Mouse (Mus musculus) CH12.LX (cell line): ENCODE data around the gene Rptor. TPM values are rescaled to one million over a fixed set of nuclear protein-coding genes. Genes with fewer than 3 reads are reported as not detected.

Source experiments
- DNase-seq: peaks from one replicate; pipeline ENCODE4 v3.0.0-alpha.2; 2013; ENCODE audit errors: extremely low read depth
- H3K27ac ChIP-seq: 2 replicates; pipeline ENCODE4 v1.5.1; 2012; ENCODE audit warnings: low read depth, mild to moderate bottlenecking, control low read depth, moderate library complexity; ENCODE audit not compliant: insufficient read depth
- H3K27me3 ChIP-seq: replicated peaks from 2 replicates; pipeline ENCODE3; 2012; ENCODE audit warnings: inconsistent platforms
- H3K36me3 ChIP-seq, 2 experiments: replicated peaks in 1 of 2; 2 replicates each; pipeline versions ENCODE3 to v1.6.1; 2012; ENCODE audit warnings: inconsistent platforms in 1 of 2, low read length in 1 of 2, mild to moderate bottlenecking in 1 of 2, mixed read lengths in 1 of 2, moderate library complexity in 1 of 2; ENCODE audit not compliant: control insufficient read depth in 1 of 2, insufficient read depth in 1 of 2
- H3K4me1 ChIP-seq, 2 experiments: 2 replicates each; pipeline ENCODE4 v1.6.1; 2012; ENCODE audit warnings: inconsistent platforms in 1 of 2, moderate library complexity in 1 of 2; ENCODE audit not compliant: insufficient read depth in 2 of 2, control insufficient read depth in 1 of 2
- H3K4me2 ChIP-seq: 2 replicates; pipeline ENCODE4 v1.6.1; 2012; ENCODE audit warnings: low read depth, mild to moderate bottlenecking, control low read depth; ENCODE audit not compliant: poor library complexity, insufficient read depth, severe bottlenecking
- H3K4me3 ChIP-seq, 3 experiments: fragments of 150-350 bp in 1 of 3; sonication (generic) in 1 of 3; replicated peaks in 1 of 3; 2 replicates each; pipeline versions ENCODE3 to v1.5.1; 2011 to 2012; ENCODE audit warnings: low read depth in 2 of 3, low read length in 2 of 3, mild to moderate bottlenecking in 2 of 3, moderate library complexity in 2 of 3, control low read depth in 1 of 3, improper control_type of control experiment in 1 of 3, inconsistent platforms in 1 of 3, mixed read lengths in 1 of 3; ENCODE audit not compliant: poor library complexity in 1 of 3
- H3K79me2 ChIP-seq: replicated peaks from 2 replicates; pipeline ENCODE4 v1.6.1; 2012; ENCODE audit warnings: mild to moderate bottlenecking, moderate library complexity; ENCODE audit not compliant: control insufficient read depth, poor library complexity, insufficient read depth, severe bottlenecking; ENCODE audit errors: extremely low read depth
- H3K9ac ChIP-seq: 2 replicates; pipeline ENCODE4 v1.6.1; 2012; ENCODE audit warnings: low read depth, mild to moderate bottlenecking, control low read depth, moderate library complexity; ENCODE audit not compliant: insufficient read depth
- H3K9me3 ChIP-seq: replicated peaks from 2 replicates; pipeline ENCODE3; 2012; ENCODE audit warnings: low read length, inconsistent platforms, mixed read lengths
- BHLHE40 ChIP-seq: IDR thresholded peaks from 2 replicates; pipeline ENCODE4 v1.6.1; 2011; ENCODE audit warnings: mild to moderate bottlenecking, low read depth, low read length, improper control_type of control experiment
- ELF1 ChIP-seq: IDR thresholded peaks from 2 replicates; pipeline ENCODE4 v1.6.1; 2014; ENCODE audit warnings: low read depth, mild to moderate bottlenecking, inconsistent platforms, low read length, improper control_type of control experiment
- ETS1 ChIP-seq: conservative IDR thresholded peaks from 2 replicates; pipeline ENCODE4 v1.6.1; 2012; ENCODE audit warnings: low read depth, mild to moderate bottlenecking, inconsistent platforms, low read length, improper control_type of control experiment, moderate library complexity
- HCFC1 ChIP-seq: IDR thresholded peaks from 2 replicates; pipeline ENCODE4 v1.6.1; 2012; ENCODE audit warnings: low read depth, mild to moderate bottlenecking, inconsistent platforms, low read length, improper control_type of control experiment
- IRF4 ChIP-seq: IDR thresholded peaks from 2 replicates; pipeline ENCODE4 v1.6.1; 2014; ENCODE audit warnings: low read depth, mild to moderate bottlenecking, inconsistent platforms, low read length, improper control_type of control experiment
- JUN ChIP-seq: IDR thresholded peaks from 2 replicates; pipeline ENCODE4 v1.6.1; 2011; ENCODE audit warnings: low read depth, mild to moderate bottlenecking, low read length, improper control_type of control experiment, moderate library complexity; ENCODE audit not compliant: insufficient read depth
- JUND ChIP-seq: conservative IDR thresholded peaks from 2 replicates; pipeline ENCODE4 v1.6.1; 2011; ENCODE audit warnings: low read depth, low read length, improper control_type of control experiment
- MYC ChIP-seq: IDR thresholded peaks from 2 replicates; pipeline ENCODE4 v1.6.1; 2011; ENCODE audit warnings: low read depth, mild to moderate bottlenecking, improper control_type of control experiment, low read length
- NELFE ChIP-seq: IDR thresholded peaks from 2 replicates; pipeline ENCODE4 v1.6.1; 2011; ENCODE audit warnings: low read depth, low read length, improper control_type of control experiment
- PAX5 ChIP-seq: IDR thresholded peaks from 2 replicates; pipeline ENCODE4 v1.6.1; 2012; ENCODE audit warnings: low read length, inconsistent platforms, mixed read lengths
- POLR2A ChIP-seq: IDR thresholded peaks from 2 replicates; pipeline ENCODE4 v1.6.1; 2011; ENCODE audit warnings: low read depth, mild to moderate bottlenecking, improper control_type of control experiment, low read length
- POLR2AphosphoS2 ChIP-seq: IDR thresholded peaks from 2 replicates; pipeline ENCODE4 v1.6.1; 2011; ENCODE audit warnings: low read depth, low read length, improper control_type of control experiment
- RCOR1 ChIP-seq: conservative IDR thresholded peaks from 2 replicates; pipeline ENCODE4 v1.6.1; 2012; ENCODE audit warnings: low read depth, mild to moderate bottlenecking, inconsistent platforms, low read length, improper control_type of control experiment
- TCF12 ChIP-seq: IDR thresholded peaks from 2 replicates; pipeline ENCODE4 v1.6.1; 2014; ENCODE audit warnings: low read depth, mild to moderate bottlenecking, inconsistent platforms, low read length, improper control_type of control experiment
- ZC3H11A ChIP-seq: IDR thresholded peaks from 2 replicates; pipeline ENCODE4 v1.6.1; 2012; ENCODE audit warnings: low read depth, mild to moderate bottlenecking, inconsistent platforms, low read length, improper control_type of control experiment
- ZKSCAN1 ChIP-seq: IDR thresholded peaks from 2 replicates; pipeline ENCODE4 v1.6.1; 2012; ENCODE audit warnings: low read depth, inconsistent platforms, low read length, improper control_type of control experiment, borderline replicate concordance
- ZNF384 ChIP-seq: IDR thresholded peaks from 2 replicates; pipeline ENCODE4 v1.6.1; 2012; ENCODE audit warnings: low read depth, low read length, improper control_type of control experiment, inconsistent platforms
- dilution Hi-C: fragments of 300-500 bp; cut with MboI; formaldehyde crosslinking; loops from 2 replicates; pipeline ENCODE4 v1.14.3; 2020; ENCODE audit warnings: low sequenced_read_pairs; ENCODE audit not compliant: extremely low pct_unique_long_range_greater_than_20kb, extremely low pct_ligation_motif_present
- in situ Hi-C: fragments of 300-500 bp; cut with MboI; formaldehyde crosslinking; loops from 3 replicates; pipeline ENCODE4 v1.14.3; 2019; ENCODE audit warnings: low sequenced_read_pairs, low pct_ligation_motif_present, low pct_unique_long_range_greater_than_20kb, mixed read lengths
- polyA plus RNA-seq: library from polyadenylated mRNA; unstranded; fragments of >175 nt; gene quantifications from 2 replicates; pipeline ENCODE4 v1.2.1, GENCODE M21; 2012; ENCODE audit warnings: low read depth; ENCODE audit not compliant: insufficient read length
- total RNA-seq, 2 experiments: library from RNA; depleted of rRNA; stranded (reverse); fragments of 300-350 nt in 1 of 2; fragments of >200 nt in 1 of 2; gene quantifications; 2 replicates each; pipeline ENCODE4 v1.2.3; 2012 to 2014

The Rptor gene
- total and polyA plus RNA-seq, 3 experiments, result 10.3 to 33.1 (median 26.7) TPM

DNA sequence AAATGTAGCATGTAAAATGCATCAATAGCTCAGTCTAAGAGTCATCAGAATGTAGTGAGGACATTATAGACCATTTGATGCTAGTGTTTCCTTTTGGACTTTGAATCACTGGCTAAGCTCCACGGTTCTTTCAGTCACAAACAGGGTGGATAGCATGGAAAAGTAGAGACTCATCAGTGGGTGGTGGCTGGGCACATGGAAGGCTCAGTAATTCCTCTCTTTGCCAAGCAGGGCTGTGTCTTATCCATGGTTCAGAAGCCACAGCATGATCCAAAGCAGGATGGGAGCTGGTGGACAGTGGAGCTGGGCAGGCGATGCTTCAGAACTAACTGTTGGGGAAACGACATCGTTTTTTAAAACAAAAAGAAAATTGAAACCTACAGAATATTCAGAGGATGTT is 179.0 kb downstream of the Rptor start:
- Histone ChIP-seq H3K4me3 (no peak overlapping the region), H3K27ac (no peak overlapping the region), H3K79me2 (no peaks in the 10 kb centered on the region), H3K4me2 (no peak overlapping the region), H3K36me3 (peaks cover 22 to 76% of the 10 kb centered on the region in 2 experiments), H3K9me3 (peaks cover under 1% of the 10 kb centered on the region), H3K4me1 (peaks cover 15 to 49% of the 10 kb centered on the region in 2 experiments), H3K9ac (no peak overlapping the region), H3K27me3 (no peaks in the 10 kb centered on the region)
- DNase-seq, result no peak
- dilution Hi-C loops, result no loop called here
- in situ Hi-C loops, result no loop called here
- TF ChIP-seq PAX5 (no peak), ZKSCAN1 (no peak), NELFE (no peak), JUND (no peak), BHLHE40 (no peak)

DNA sequence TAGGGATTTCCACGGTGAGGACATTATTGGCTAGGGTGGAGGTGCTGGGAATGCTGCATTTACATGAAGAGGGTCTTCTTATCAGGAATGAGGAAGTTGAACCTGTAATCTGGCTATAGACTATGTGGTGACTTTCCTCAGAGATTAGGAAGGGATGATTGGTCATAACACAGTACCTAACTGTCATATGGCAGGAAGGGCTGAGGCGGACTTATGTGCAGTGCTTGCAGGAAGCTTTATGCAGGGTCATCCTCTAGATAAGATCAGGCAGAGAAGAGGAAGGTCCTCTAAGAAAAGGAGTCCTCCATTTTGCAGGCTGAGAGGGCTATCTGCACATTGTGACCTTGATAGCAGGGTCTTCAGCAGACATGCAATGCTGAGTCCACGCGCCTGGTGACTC is 180.9 kb downstream of the Rptor start:
- H3K9ac ChIP-seq, result no peak overlapping the region
- peaks cover 22 to 83% of the 10 kb centered on the region in 2 experiments for H3K36me3 ChIP-seq
- H3K27ac ChIP-seq, result no peak overlapping the region
- dilution Hi-C loops (no loop called here), in situ Hi-C loops (no loop called here)
- H3K4me3 ChIP-seq, result no peak overlapping the region
- peaks cover 7 to 40% of the 10 kb centered on the region in 2 experiments for H3K4me1 ChIP-seq
- H3K27me3 ChIP-seq, result no peaks in the 10 kb centered on the region
- TF ChIP-seq TCF12, result no peak
- TF ChIP-seq ZC3H11A, result no peak
- TF ChIP-seq HCFC1, result no peak
- no peak for TF ChIP-seq MYC
- no peak for TF ChIP-seq ZNF384
- no peak for TF ChIP-seq ETS1
- TF ChIP-seq POLR2AphosphoS2, result no peak
- TF ChIP-seq JUN, result no peak
- no peak for TF ChIP-seq IRF4
- TF ChIP-seq ZKSCAN1, result no peak
- no peak for TF ChIP-seq RCOR1
- no peak for TF ChIP-seq ELF1
- no peak for TF ChIP-seq BHLHE40
- no peak for TF ChIP-seq POLR2A
- no peak overlapping the region for H3K4me2 ChIP-seq
- no peak for DNase-seq
- H3K79me2 ChIP-seq, result no peaks in the 10 kb centered on the region
- no peaks in the 10 kb centered on the region for H3K9me3 ChIP-seq
